Mouse (Mus musculus) gonadal fat pad, adult 2 months (tissue): ENCODE measurements around the gene Tmem242. TPM values are rescaled to one million over a fixed set of nuclear protein-coding genes. Genes with fewer than 3 reads are reported as not detected.
A peak's percentile ranks its signal among the peaks of the same experiment; 100 is the strongest.
"Not testable (repeated sequence)": the region's sequence is repeated elsewhere in the genome, so short reads cannot be mapped to it uniquely, and the experiment has no call there.

Source experiments
- DNase-seq: peaks from one replicate; pipeline ENCODE4 v3.0.0-alpha.2; 2012; ENCODE audit warnings: low read depth
- polyA plus RNA-seq: library from polyadenylated mRNA; depleted of rRNA; stranded (reverse); fragments of >200 nt; gene quantifications from 2 replicates; pipeline ENCODE4 v1.2.3, GENCODE M21; 2012; rRNA removed

Gene Tmem242
- 14.6 and 23.4 TPM in 2 replicates for polyA plus RNA-seq

DNA sequence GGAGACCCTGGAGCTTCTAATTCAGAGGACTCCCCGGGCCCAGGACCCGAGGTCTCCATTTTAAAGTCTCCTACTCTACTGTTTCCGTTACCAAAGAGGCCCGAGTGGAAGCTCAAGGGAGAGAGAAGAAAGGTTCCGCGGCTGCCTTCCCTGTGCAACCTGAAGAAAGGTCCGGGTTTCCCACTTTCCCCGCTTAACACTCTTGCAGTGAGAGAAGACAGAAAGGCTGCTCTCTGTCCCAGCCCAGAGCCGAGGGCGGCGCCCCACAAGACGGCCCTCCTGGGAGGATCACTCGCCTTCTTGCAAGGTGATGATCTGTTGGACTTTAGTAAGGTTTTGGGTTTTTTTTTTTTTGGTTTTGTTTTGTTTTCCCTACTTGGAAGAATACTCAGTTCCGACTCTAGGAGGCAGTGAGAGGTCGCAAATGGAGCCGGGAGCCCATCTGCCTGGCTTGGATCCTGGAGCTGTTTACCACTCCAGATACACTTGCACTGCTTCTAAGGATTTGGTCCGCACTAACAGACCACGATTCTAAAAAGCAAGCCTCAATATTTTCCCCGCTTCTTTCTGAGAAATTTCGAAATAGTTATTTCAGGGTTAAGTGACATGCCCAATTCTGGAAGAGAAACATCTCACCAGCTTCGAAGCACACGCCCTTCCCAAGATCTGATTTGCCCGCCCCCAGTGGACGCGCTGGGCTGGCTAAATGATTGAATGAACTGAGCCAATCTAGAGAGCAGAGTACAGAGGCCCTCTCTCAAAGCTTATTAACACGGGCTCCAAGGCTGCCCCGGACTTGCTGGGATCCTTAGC, at the start of gene Tmem242:
Gene Tmem242, minus strand, starts transcription at position 101 of the 813 bp plus-strand sequence.
- peak; percentile 59 for DNase-seq

DNA sequence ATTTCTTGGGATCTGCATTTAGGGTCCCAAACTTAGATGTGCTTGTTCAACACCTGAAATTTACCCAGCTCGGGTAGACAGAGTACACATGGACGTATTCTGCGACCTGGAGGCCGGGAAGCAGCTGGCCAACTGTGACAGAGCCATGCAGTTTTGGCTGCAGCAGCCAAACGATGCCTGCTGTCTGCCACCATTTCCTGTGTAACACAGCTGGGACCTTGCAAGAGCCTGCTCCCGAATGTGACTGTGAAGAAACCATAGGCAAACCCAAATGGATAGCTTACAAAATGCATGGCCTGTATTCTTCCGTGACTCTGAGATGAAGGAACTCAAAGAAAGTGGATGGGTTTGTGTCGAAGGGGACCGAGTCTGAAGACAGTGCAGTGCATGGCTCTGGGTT, 48.1 kb upstream of the Tmem242 start:
- DNase-seq, result no peak

DNA sequence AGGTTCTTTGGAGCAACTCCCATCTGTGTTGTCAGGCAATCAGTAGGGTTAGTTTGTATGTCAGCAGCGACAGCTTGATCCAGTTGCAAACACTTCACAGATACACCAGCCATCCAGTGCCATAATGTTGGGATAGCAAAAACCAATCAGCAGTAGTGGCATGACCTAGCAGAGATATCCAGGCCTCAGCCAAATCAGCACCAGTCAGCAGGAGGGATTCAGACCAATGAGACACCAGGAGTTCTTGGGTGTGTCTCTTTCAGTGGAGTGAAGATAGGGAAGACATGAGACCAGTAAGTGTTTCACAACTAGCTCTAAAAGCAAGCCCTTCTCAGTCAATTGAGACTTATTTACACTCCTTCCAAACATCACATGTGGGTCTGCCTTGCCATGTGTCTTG, 44.6 kb upstream of the Tmem242 start:
- DNase-seq, result no peak

DNA sequence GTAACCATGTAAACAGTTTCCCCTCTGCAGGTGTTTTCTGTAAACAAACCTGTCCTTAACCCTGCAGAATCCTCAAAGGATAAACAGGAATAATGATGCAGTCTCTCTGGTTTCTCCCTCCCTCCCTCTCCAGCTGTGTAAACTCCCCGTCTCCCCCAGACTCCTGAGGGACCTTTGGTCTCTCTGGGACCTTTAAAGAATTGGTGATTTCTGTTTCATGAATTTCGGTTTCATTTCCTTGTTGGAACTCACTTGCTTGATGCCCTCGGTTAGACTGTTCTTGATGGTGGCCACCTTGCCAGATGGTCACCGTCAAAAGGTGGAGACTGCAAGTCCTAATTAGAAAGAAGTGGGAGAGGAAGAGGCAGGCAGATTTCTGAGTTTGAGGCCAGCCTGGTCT, 43.4 kb upstream of the Tmem242 start:
- DNase-seq, result no peak

DNA sequence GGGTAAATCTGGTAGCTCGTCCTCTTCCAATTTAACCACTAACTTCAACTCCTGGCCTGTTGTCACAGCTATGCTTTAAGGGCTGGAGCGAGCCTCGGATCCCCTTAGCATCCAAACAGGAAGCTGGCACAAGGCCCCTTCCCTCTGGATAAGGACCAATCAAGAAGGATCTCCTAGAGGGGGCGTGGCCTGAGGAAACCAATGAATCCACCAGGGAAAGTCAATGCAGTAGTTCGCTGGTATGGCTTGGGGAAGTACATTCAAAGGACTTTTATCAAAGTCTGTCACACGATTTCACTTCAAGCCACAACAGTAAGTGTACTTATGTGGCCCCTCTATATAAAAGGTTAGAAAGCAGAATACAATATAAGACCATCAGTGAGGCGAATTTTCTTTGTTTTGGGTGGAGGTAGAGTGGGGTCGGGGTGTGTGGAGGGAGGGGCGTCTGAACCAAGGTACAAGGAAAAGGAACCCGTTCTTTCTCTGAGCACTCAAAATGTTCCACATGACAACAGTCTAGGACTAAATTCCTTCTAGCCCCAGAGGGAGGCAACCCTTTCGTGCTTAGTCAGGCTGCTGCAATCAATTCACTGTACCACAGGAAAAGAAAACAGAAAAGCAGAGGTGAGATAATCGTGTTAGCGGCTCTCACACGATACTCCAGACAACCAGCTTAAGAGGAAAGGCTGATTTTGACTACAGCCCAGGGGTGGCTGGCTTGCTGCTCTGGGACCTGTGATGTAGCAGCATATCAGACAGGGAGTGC, 36.1 kb upstream of the Tmem242 start:
- no peak for DNase-seq

DNA sequence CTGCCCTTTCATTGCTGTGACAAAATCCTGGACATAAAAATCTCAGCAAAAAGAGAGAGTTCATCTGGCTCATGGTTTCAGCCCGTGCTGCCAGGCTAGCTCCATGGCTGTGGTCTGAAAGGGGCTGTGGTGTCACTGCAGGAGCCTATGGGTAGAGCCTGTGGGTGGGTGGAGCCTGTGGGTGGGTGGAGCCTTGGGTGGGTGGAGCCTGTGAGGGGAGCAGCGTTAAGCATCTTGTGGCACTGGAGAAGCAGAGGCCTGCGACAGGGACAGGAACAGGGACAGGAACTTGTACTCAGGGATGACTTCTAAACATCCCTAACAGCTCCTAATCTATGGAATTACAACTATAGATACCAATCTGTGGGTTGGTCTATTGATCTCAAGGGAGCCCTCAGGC, 32.2 kb upstream of the Tmem242 start:
- DNase-seq, result no peak

DNA sequence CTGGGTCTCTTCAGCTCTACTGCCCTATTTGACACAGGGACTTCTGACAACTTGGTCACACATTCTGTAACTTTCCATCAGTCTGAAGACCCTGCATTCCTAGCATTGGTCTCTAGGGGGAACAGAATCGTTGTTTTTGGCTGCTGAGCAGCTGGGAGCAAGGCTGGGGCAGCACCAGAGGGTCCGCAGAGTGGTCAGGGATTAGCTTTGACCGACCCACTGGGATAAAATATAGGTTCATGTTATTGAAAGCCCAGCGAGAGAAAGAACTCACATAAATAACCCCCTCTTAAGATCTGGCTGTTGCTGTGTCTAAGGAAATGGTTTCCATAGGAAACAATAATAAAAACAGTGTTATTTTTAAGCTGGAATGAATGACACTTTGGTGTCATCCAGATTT, 27.1 kb upstream of the Tmem242 start:
- DNase-seq, result no peak

DNA sequence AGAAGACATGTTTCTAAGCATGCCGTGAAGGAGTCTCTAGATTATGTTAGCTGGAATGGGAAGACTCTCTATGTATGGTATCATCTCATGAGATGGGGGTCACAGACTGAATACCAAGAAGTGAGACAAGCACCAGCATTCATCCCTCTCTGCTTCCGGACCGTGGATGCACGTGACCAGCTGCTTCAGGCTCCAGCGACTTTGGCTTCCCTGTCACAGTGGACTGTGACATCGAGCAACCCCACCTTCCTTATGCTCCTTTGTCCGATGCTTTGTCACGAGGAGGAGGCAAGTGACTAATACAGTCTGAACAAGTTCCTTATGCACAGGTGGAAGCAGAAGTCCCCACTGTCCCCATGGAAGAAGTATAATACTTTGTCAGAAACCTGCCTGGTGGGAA, 26.7 kb upstream of the Tmem242 start:
- no peak for DNase-seq

DNA sequence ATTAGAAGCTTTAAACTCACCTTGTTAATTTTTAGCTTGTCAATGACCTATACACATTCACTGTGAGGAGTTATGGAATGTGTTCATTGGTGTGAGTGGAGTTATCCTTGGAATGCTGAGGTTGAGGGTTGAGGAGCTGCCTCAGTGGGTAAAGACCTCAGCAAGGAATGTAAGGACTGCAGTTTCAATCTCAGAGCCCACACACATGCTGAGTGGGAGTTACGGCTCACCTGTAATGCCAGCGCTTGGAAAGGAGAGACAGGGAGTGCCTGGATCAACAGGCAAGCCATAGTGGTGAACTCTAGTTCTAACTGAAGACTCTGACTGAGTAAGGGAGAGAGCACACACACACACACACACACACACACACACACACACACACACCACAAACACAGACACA, 23.9 kb upstream of the Tmem242 start:
- no peak for DNase-seq

DNA sequence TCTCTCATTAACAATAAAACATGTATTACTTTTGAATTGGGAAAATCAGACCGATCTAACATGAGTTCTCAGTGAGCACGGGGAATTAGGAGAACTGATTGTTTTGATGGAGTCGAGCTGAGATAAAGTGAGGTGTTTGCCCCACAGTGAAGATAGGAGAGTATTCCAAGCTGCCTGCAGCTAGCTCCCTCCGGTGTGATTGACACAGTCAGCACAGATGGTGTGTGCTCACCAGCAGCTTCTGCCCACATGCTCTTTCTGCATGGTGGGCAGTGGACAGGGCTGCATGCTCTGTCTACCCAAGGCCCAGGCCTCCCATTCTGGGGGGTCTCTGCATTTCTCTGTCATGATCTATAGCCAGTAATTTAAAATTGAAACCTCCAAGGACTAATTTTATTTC, 13.6 kb upstream of the Tmem242 start:
- no peak for DNase-seq

DNA sequence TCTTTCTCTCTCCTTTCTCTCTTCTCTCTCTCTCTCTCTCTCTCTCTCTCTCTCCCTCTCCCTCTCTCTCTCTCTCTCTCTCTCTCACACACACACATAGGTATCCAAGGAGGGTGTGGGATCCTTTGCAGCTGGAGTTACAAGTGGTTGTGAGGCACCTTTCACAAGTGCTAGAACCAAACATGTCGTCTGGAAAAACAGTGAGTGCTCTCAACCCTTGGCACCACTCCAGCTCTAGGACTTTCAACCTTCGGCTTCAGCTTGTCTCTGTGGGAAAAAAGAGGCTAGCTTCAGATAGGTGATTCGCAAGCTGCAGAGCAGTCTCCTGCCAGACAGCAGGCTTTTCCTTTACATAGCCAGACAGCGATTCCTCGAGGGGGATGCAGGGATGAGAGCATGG, 3.7 kb upstream of the Tmem242 start:
- no peak for DNase-seq

DNA sequence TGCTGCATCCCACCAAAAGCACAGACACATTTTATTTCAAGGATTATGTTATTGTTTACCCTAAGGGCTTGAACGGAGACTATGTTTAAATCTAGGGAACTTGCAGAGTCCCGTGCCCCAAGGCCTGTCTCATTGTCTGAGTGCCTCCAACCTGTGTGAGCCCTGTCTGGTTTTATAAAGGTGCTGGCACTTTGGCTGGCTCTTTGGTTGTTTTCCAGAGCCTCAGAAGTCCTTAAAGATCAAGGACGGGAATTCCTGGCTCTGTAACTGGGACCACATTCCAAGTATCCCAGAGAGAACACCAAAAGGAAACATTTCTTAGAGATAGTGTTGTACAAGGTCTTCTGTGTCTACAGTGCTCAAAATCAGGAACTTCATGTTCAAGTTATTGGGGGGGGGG, 3.2 kb upstream of the Tmem242 start:
- DNase-seq, result no peak

DNA sequence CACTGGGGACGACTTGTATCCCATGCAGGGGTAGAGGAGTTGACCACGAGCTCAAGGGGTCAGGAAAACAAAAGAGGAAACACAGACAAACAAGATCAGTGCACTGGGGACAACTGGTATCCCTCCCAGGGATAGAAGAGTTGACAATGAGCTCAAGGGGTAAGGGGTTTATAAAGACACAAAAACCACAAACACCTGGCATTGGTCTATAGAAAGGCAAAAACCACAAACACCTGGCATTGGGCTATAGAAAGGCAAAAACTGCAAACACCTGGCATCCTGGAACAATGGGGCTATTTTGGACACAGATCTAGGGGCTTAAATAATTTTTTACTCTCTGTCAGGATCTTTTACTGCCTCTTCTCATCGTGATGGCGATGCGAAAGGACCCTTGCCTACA, 2.3 kb upstream of the Tmem242 start:
- DNase-seq, result not testable (repeated sequence)

DNA sequence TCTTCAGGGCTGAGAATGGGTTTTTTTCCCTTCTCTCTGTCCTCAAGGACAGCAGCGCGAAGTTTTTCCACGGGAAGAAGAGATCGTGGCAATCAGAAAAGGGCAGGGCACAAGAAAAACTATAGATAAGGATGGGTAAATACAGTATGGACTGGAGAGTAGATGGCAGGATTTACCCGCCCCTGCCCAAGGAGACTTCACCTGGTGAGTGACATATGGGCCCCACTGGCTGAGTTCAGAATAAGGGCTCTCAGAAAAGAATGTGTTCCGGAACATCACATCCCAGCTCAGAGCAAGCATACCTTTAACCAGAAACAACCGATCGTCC, 264 bp downstream of the Tmem242 start:
- DNase-seq, result no peak

DNA sequence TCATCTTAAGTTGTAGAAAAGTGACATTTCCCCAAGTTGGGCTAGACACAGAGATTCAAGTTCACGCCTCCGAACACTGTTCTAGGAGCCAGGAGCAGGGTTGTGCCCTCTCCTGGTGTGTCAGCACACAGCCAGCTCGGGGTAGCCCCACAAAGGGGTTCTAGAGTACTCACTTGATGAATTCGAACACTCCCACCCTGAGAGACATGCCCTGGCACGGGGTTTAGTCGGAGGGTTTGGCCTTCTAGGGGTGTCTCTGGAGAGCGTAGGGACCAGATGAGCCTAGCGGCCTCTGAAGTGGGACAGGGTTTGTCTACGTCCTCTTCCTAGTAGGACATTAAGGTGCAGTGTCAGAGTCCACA, 10.3 kb downstream of the Tmem242 start:
- DNase-seq, result no peak

DNA sequence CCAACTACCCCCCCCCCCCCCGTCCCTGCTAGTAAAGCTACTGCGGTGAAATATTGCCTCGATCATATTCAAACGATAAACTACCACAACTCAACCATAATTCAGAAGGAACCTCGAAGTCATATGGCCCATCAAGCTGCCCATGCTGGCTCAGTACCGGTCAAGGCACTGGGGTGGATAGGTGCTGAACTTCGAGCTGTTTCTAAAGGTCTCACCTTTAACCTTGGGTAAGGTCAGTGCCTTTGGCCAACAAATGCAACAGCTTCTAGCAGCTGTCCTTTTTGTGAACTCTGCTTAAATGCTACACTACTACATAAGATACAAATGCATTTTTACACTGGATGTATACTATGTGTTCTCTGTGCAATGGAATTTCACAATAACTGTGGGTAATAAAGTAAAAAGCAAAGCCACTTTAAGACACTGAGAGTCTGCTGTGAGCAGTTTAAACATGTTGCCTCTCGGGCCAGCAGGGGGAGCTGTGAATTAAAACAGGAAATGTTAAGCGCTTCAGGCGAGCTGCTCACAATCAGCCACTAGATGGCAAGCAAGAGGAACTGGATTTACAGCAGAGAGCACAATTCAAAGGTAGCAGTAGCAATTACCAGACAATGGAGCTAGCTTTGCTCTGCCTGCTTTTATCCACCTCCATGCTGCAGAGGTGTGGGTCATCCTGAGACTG, 10.8 kb downstream of the Tmem242 start:
- DNase-seq, result peak; percentile 44

DNA sequence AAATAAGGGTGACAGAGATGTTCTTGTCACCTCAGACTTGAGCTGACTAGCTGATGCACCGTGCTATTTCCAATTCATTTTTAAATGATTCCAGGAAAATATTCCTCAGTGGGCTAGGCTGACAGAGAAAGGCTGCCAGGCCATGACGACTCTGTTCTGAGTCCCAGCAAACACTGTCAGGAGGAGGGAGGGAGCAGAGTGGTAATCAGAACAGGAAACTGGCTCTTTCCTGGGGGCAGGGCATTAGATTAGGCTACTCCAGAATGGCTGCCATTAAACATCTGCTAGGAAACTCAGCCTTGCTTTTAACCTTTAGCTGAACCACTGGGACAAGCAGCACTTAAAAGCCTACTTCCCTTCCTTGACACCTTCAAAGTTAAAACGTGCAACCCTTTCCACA, 14.9 kb downstream of the Tmem242 start:
- DNase-seq, result no peak

DNA sequence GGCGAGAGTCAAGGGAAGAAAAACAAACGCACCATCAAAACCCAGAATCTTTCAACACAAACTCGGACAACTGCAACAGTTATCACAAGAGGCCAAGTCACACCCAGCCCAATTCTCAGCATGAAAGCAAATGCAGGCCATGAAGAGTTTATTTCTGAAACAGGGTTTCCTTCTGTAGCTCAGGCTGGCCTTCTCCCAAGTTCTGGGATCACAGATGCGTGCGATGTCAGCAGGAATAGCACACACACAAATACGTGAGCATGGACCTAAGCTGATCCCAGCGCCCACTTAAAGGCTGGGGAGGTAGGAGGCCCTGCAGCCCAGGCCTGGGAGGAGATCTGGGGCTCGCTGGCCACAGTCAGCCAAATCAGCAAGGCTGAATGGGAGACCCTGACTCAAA, 15.9 kb downstream of the Tmem242 start:
- no peak for DNase-seq

DNA sequence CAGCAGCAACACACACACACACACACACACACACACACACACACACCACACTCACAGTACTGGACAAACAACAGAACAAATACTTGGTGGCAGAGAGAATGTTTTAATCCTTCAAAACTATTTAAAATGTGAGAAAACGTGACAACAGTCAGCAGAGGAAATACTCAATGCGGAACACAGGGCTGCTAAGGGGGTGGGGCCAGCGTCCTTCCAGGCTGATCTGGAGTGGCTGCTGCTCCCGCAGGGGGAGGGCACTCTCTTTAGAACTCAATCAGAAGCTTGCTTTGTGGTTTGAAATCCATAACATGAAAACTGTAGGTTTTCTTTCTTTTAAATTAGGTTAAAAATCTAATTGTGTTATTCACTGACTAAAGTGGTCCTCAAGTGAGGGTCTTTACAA, 18.2 kb downstream of the Tmem242 start:
- no peak for DNase-seq

DNA sequence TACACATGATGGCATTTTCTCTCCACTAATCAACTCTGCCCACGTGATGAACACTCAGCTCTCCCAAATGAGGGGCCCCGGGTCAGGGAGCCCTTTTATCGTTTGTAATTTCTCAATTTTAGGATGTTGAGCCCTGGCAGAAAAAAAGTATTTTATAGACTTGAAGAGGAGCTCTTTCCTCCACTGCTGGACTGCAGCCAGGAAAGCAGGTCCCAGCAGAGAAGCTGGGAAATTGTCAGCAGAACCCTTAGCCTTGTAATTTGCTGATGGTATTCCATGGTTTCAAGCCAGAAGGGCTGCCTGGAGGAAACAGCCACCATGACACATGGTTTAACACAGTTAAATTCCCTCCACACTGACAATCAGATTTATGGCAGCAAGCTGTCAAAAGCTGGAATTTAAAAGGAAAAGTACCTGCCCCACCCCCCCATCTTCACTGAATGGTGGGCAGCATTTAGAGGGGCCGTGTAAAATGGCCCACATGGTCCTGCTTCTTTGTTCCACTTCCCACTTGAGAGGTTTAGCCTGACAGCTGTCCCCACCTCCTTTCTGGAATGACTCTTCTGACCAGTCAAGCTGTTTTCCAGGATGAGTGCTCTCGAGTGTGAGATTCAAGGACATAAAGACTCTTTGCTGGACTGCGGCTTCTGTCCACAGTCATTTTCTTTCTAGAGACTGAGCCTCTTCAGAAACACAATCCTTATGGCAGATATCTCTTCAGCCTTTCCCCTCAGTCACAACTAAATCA, 20.1 kb downstream of the Tmem242 start:
- no peak for DNase-seq

DNA sequence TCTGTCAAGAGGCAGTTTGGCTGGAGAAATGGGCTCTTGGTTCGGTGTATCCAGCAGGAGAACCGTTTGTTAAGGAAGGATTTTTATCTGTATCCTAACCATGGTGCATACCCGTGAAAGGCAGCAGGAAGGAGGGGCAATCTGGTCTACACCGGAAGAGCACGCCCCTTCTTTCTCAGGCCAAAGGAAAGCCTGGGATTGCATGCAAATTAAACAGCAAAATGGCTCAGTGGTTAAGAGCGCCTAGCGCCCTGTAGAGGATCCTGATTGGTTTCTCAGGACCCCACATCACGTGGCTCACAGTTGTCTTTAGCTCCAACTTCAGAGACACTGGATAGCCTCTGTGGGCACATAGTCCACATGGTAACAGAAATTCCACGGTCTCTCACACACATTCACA, 21.0 kb downstream of the Tmem242 start:
- DNase-seq, result no peak

DNA sequence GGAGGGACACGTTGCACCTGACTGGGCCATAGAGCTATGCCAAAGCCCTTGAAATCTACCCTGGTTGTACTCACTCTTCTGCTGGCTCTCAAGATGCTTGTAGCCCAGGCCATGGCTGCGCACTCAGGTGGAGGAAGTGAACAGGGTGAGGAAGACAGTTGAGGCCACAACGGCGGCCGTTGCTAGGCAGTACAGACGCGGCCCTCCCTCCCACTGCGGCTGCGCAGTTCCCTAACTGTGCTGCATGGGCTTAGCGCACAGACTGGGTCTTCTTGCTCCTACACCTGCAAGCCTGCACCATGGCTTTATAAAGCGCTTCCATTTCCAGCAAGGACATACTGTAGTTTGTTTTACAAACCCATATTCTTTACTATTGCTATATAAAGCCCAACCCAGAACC, 21.5 kb downstream of the Tmem242 start, which contains the start of gene Ldhal6b:
Gene Ldhal6b, minus strand, starts transcription at position 223 of the 400 bp plus-strand sequence.
- DNase-seq, result no peak
